Mouse (Mus musculus) CH12.LX (cell line): ENCODE results near the gene Dab2.

ENCODE experiments used
- BHLHE40 ChIP-seq: IDR thresholded peaks from 2 replicates; pipeline ENCODE4 v1.6.1; 2011; ENCODE audit warnings: mild to moderate bottlenecking, low read depth, low read length, improper control_type of control experiment
- CHD1 ChIP-seq: IDR thresholded peaks from 2 replicates; pipeline ENCODE4 v1.6.1; 2012; ENCODE audit warnings: low read depth, low read length, improper control_type of control experiment, inconsistent platforms
- CHD2 ChIP-seq: IDR thresholded peaks from 2 replicates; pipeline ENCODE4 v1.6.1; 2011; ENCODE audit warnings: low read length, improper control_type of control experiment
- CTCF ChIP-seq, 2 experiments: IDR thresholded peaks in 1 of 2; conservative IDR thresholded peaks in 1 of 2; 2 replicates each; pipeline ENCODE4 v1.5.1; 2011 to 2012; ENCODE audit warnings: low read depth in 2 of 2, low read length in 2 of 2, improper control_type of control experiment in 1 of 2, inconsistent platforms in 1 of 2, mild to moderate bottlenecking in 1 of 2, moderate library complexity in 1 of 2
- E2F4 ChIP-seq: IDR thresholded peaks from 2 replicates; pipeline ENCODE4 v1.6.1; 2011; ENCODE audit warnings: low read depth, low read length, improper control_type of control experiment; ENCODE audit not compliant: insufficient replicate concordance
- EP300 ChIP-seq: IDR thresholded peaks from 2 replicates; pipeline ENCODE4 v1.6.1; 2011; ENCODE audit warnings: low read length, improper control_type of control experiment
- MAFK ChIP-seq: IDR thresholded peaks from 2 replicates; pipeline ENCODE4 v1.6.1; 2011; ENCODE audit warnings: low read length, improper control_type of control experiment; ENCODE audit not compliant: insufficient replicate concordance
- NELFE ChIP-seq: IDR thresholded peaks from 2 replicates; pipeline ENCODE4 v1.6.1; 2011; ENCODE audit warnings: low read depth, low read length, improper control_type of control experiment
- TCF12 ChIP-seq: IDR thresholded peaks from 2 replicates; pipeline ENCODE4 v1.6.1; 2014; ENCODE audit warnings: low read depth, mild to moderate bottlenecking, inconsistent platforms, low read length, improper control_type of control experiment
- UBTF ChIP-seq: IDR thresholded peaks from 2 replicates; pipeline ENCODE4 v1.6.1; 2012; ENCODE audit warnings: low read depth, mild to moderate bottlenecking, inconsistent platforms, low read length, improper control_type of control experiment, moderate library complexity
- USF1 ChIP-seq: IDR thresholded peaks from 2 replicates; pipeline ENCODE4 v1.6.1; 2014; ENCODE audit warnings: low read depth, mild to moderate bottlenecking, inconsistent platforms, low read length, improper control_type of control experiment

DNA sequence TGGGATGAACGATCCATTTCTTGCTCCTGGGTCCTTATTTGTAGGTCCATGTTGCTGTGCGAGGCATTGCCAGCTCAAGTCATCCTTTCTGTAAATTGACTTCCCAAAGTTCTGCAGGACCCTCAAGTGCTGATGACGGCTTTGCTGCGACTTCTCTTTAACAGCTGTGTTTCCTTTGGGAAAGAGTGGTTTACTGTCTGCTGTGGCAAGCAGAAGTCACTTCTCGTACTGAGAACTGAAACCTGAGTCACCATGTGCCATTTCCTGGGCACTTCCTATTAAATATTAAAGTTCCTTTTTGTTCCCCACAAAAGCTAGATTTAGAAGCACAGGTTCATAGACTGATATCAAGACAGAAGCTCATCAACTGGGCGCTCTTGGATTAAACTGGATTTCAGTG, 41.8 kb downstream of the Dab2 start:
- no peak for TF ChIP-seq CTCF (conservative IDR thresholded peaks at IDR 0.05 in 1 of 2, IDR thresholded peaks at IDR 0.05 in 1 of 2; ENCODE audit: low read depth in 2 of 2, low read length in 2 of 2)
- TF ChIP-seq MAFK, result no peak
- TF ChIP-seq CHD1, result no peak
- TF ChIP-seq CHD2, result no peak
- no peak for TF ChIP-seq E2F4
- TF ChIP-seq EP300, result no peak
- no peak for TF ChIP-seq USF1
- no peak for TF ChIP-seq TCF12
- no peak for TF ChIP-seq NELFE
- no peak for TF ChIP-seq UBTF
- no peak for TF ChIP-seq BHLHE40
